Mouse (Mus musculus): ENCODE data around the gene Lhfpl5. TPM values are rescaled to one million over a fixed set of nuclear protein-coding genes. Genes with fewer than 3 reads are reported as not detected.
"Not testable (repeated sequence)": the region's sequence is repeated elsewhere in the genome, so short reads cannot be mapped to it uniquely, and the experiment has no call there.

Gene Lhfpl5
- polyA plus RNA-seq, 1 experiment from 2014 or later: 1.2 TPM

DNA sequence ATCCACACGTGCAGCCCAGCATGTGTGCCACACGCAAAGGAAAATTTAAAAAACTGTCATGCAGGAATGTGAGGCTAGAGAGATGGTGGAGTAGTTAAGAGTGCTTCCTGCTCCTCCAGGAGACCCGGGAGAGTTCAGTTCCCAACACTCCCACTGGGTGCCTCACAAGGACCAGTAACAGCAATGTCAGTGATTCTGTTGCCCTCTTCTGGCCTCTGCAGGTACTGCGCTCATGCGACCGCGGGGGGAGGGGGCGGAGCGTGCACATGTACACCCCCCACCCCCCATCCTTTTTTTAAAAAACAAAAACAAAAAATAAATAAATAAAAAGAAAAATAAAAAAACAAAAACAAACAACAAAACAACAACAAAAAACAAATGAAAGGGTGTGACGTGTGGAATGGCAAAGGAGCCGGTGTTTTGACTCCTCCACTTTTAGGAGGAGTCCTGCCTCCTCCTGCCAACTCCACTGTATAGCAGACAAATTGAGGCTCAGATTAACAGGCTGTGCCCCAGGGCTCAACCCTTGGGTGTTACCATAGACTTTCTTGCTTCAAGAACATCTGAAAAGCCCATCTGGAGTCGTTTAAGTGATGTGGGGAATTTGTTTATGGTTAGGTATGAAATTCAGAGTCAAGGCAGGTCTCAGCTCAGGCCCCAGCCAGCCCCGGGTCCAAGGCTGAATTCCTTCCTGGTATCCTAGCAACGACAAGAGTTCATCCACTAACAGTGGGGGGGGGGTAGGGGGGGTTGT is 22.2 kb upstream of the Lhfpl5 start:
- 8% methylated on average over 14 of the region's 14 CpGs for WGBS
- DNase-seq (ENCODE audit: low spot score): peak; percentile 75
- no peak overlapping the region for H3K27ac ChIP-seq (replicated peaks)
- H3K27me3 ChIP-seq (ENCODE audit: low read depth, poor library complexity, severe bottlenecking): no peaks in the 10 kb centered on the region
- no peaks in the 10 kb centered on the region for H3K36me3 ChIP-seq
- H3K4me1 ChIP-seq: peaks cover 31% of the 10 kb centered on the region
- 0 out of 2 replicates have a peak overlapping the region, but pooled peaks have one; percentile 11 for H3K4me3 ChIP-seq
- H3K9me3 ChIP-seq (replicated peaks): no peaks in the 10 kb centered on the region

DNA sequence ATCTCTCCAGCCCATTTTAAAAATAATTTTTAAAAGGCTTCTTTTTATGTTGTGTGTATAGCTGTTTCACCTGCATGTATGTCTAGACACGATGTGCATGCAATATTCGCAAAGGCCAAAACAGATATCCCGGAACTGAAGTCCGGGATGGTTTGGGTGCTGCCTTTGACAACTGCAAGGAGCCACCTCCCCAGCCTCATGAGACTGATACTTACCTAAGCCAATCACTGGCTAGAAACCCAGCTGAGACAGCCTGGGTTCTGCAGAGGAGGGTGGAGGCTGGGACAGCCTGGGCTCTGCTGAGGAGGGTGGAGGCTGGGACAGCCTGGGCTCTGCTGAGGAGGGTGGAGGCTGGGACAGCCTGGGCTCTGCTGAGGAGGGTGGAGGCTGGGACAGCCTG is 21.4 kb upstream of the Lhfpl5 start:
- not testable (repeated sequence) for H3K27ac ChIP-seq (replicated peaks); DNase-seq (ENCODE audit: low spot score); H3K9me3 ChIP-seq (replicated peaks); H3K36me3 ChIP-seq; H3K27me3 ChIP-seq (ENCODE audit: low read depth, poor library complexity, severe bottlenecking); H3K4me3 ChIP-seq
- 93% methylated on average over 4 of the region's 4 CpGs for WGBS
- H3K4me1 ChIP-seq: peaks cover 31% of the 10 kb centered on the region

- WGBS: 68% methylated on average over 6 of the region's 6 CpGs
- Histone ChIP-seq H3K27me3 (ENCODE audit: low read depth, poor library complexity, severe bottlenecking) (no peaks in the 10 kb centered on the region), H3K36me3 (no peaks in the 10 kb centered on the region), H3K27ac (replicated peaks) (0 out of 2 replicates have a peak overlapping the region, but pooled peaks have one; percentile 38), H3K4me3 (no peak overlapping the region), H3K4me1 (peaks cover 35% of the 10 kb centered on the region), H3K9me3 (replicated peaks) (no peaks in the 10 kb centered on the region)
- no peak for DNase-seq (ENCODE audit: low spot score)
Measured at GRCm38 (mm10) chr17:28556635-28557396, 18.6 kb upstream of the Lhfpl5 start.

GRCm38 (mm10) chr17:28557772-28558171 is 17.7 kb upstream of the Lhfpl5 start:
- DNase-seq (ENCODE audit: low spot score): no peak
- no peaks in the 10 kb centered on the region for H3K27me3 ChIP-seq (ENCODE audit: low read depth, poor library complexity, severe bottlenecking)
- H3K27ac ChIP-seq (replicated peaks): no peak overlapping the region
- H3K4me3 ChIP-seq: no peak overlapping the region
- H3K36me3 ChIP-seq: no peaks in the 10 kb centered on the region
- WGBS: 81% methylated on average over 6 of the region's 6 CpGs
- no peaks in the 10 kb centered on the region for H3K9me3 ChIP-seq (replicated peaks)
- peaks cover 34% of the 10 kb centered on the region for H3K4me1 ChIP-seq

DNA sequence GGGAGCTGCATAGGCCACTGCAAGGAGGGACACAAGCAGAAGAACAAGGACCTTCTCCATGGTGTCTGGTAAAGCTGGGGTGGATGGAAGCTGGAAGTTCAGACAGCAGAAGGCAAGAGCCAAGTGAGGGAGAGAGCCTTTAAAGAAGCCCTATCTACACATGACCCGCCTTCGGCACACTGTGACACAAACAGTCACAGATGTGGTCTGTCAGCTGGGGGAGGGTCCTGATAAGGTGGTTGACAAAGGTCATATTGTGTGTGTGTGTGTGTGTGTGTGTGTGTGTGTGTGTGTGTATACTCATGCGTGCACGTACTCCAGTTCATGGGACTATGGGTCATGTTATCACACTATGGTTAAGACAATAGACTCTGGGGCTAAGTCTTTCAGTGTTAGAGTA is 14.8 kb upstream of the Lhfpl5 start, which contains the start of gene Clps:
Gene Clps (minus strand): TSS at position 169 of the 400 bp plus-strand sequence.
- Histone ChIP-seq H3K27me3 (ENCODE audit: low read depth, poor library complexity, severe bottlenecking) (no peaks in the 10 kb centered on the region), H3K36me3 (no peaks in the 10 kb centered on the region), H3K4me1 (peaks cover 23% of the 10 kb centered on the region), H3K9me3 (replicated peaks) (no peaks in the 10 kb centered on the region), H3K4me3 (no peak within 1 kb of the TSS), H3K27ac (replicated peaks) (no peak within 1 kb of the TSS)
- no peak for DNase-seq (ENCODE audit: low spot score)
- 90% methylated on average over 4 of the region's 4 CpGs for WGBS

DNA sequence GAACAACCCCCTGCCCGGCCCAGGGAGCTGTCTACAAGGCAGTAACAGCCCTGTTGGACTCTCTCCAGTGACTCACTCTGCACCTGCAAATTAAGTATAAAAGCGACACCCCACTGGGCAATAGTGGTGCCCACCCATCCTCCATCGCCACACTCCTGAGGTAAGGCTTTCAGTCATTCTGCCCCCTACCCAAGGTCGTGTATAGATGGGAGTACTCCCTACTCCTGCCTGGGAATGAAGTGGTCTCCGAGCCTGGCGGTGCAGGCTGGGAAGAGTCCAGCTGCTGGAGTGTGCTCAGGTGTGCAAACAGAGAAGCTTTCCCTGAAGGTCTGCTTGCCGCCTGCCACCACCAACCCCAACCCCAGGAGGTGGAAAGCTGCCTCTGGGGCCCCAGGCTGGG is 13.8 kb upstream of the Lhfpl5 start:
- WGBS: 67% methylated on average over 7 of the region's 7 CpGs
- Histone ChIP-seq H3K4me1 (peaks cover 13% of the 10 kb centered on the region), H3K27ac (replicated peaks) (no peak overlapping the region), H3K27me3 (ENCODE audit: low read depth, poor library complexity, severe bottlenecking) (no peaks in the 10 kb centered on the region), H3K36me3 (no peaks in the 10 kb centered on the region), H3K9me3 (replicated peaks) (no peaks in the 10 kb centered on the region), H3K4me3 (no peak overlapping the region)
- DNase-seq (ENCODE audit: low spot score): no peak

DNA sequence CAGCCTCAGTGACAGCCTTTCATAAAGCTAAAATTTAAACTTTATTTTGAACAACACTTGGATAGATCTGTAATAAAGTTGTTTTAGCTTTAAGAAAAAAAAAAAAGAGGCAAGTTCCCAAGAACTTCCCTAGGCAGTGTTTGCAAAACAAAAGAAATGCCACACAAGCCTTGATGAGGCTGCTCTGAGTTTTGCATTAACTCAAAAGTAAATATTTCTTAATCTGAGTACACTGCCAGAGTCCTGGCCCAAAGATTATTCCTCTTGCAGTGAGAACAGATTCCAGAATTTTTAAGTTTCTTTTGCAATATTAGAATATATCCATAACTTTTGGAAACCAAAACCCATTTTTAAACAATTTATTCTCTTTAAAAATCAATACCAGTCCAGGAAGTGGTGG is 10.3 kb upstream of the Lhfpl5 start:
- no peak for DNase-seq (ENCODE audit: low spot score)
- H3K4me3 ChIP-seq: no peak overlapping the region
- H3K36me3 ChIP-seq: no peaks in the 10 kb centered on the region
- no peaks in the 10 kb centered on the region for H3K9me3 ChIP-seq (replicated peaks)
- no peaks in the 10 kb centered on the region for H3K27me3 ChIP-seq (ENCODE audit: low read depth, poor library complexity, severe bottlenecking)
- 0 out of 2 replicates have a peak, but pooled peaks cover 8% of the 10 kb centered on the region for H3K4me1 ChIP-seq
- H3K27ac ChIP-seq (replicated peaks): no peak overlapping the region

DNA sequence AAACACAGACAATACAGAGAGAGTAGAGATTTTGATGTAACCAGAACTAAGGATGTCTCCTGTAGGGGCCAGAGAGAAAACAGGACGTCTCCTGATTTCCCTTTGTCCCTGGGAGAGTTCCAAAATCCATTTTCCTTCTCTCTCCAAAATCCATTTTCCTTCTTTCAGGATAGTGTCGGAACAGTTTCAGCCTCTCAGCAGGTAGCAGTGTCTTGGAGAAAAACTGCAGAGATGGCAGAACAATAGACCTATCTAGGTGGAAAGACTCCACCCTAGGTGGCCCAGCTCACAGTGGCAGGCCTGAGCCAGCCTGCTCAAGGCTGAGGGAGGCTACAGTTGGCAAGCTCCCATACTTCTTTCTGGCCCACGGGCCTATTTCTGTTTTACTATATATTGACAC is 7.9 kb upstream of the Lhfpl5 start:
- 21% methylated on average over 3 of the region's 3 CpGs for WGBS
- Histone ChIP-seq H3K4me1 (no peaks in the 10 kb centered on the region), H3K27me3 (ENCODE audit: low read depth, poor library complexity, severe bottlenecking) (no peaks in the 10 kb centered on the region), H3K4me3 (no peak overlapping the region), H3K27ac (replicated peaks) (no peak overlapping the region), H3K36me3 (no peaks in the 10 kb centered on the region), H3K9me3 (replicated peaks) (no peaks in the 10 kb centered on the region)
- DNase-seq (ENCODE audit: low spot score): no peak

GRCm38 (mm10) chr17:28571868-28572267 is 3.6 kb upstream of the Lhfpl5 start:
- H3K9me3 ChIP-seq (replicated peaks): no peaks in the 10 kb centered on the region
- no peaks in the 10 kb centered on the region for H3K27me3 ChIP-seq (ENCODE audit: low read depth, poor library complexity, severe bottlenecking)
- DNase-seq (ENCODE audit: low spot score): no peak
- peaks cover 11% of the 10 kb centered on the region for H3K4me1 ChIP-seq
- WGBS: 84% methylated on average over 3 of the region's 3 CpGs
- no peaks in the 10 kb centered on the region for H3K36me3 ChIP-seq
- no peak overlapping the region for H3K27ac ChIP-seq (replicated peaks)
- H3K4me3 ChIP-seq: no peak overlapping the region

DNA sequence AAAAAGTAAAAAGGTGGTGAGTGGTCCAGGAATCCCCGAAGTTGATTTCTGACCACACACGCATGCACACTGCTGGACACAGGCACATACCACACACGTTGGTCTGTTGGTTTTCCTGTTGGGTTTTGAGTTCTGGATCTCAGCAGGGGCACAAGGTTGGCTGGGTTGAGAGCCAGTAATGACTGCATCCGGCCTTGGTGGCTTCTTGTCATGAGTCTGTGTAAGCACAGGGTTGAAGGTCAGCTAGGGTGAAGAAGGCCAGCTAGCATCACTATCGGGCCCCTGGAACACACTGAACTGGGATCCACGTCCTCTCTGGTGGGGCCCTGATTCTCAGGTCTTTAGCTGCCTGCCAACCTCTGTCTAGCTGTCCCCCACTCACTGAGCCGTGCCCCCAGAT is 2.9 kb upstream of the Lhfpl5 start:
- no peak for DNase-seq (ENCODE audit: low spot score)
- no peaks in the 10 kb centered on the region for H3K9me3 ChIP-seq (replicated peaks)
- H3K27ac ChIP-seq (replicated peaks): no peak overlapping the region
- H3K4me3 ChIP-seq: no peak overlapping the region
- no peaks in the 10 kb centered on the region for H3K36me3 ChIP-seq
- peaks cover 11% of the 10 kb centered on the region for H3K4me1 ChIP-seq
- no peaks in the 10 kb centered on the region for H3K27me3 ChIP-seq (ENCODE audit: low read depth, poor library complexity, severe bottlenecking)
- 83% methylated on average over 7 of the region's 7 CpGs for WGBS

DNA sequence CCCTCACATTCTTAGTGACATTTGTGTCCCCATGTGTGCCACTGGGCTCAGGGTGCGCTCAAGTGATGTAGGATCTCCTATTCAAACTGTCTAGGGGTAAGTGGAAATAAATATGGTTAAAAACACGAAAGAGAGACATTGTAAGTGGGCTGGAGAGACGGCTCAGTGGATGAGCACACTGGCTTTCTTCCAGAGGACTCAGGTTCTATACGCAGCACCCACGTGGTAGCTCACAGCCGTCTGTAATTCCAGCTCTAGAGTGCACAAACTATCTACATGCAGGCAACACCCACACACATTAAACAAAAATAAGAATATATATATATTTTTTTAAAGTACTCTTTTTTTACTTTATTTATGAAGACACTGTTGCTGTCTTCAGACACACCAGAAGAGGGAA is 2.5 kb upstream of the Lhfpl5 start:
- Histone ChIP-seq H3K36me3 (no peaks in the 10 kb centered on the region), H3K9me3 (replicated peaks) (no peaks in the 10 kb centered on the region), H3K27ac (replicated peaks) (no peak overlapping the region), H3K27me3 (ENCODE audit: low read depth, poor library complexity, severe bottlenecking) (no peaks in the 10 kb centered on the region), H3K4me3 (no peak overlapping the region), H3K4me1 (peaks cover 11% of the 10 kb centered on the region)
- no peak for DNase-seq (ENCODE audit: low spot score)
- WGBS: 89% methylated on average over 6 of the region's 6 CpGs

DNA sequence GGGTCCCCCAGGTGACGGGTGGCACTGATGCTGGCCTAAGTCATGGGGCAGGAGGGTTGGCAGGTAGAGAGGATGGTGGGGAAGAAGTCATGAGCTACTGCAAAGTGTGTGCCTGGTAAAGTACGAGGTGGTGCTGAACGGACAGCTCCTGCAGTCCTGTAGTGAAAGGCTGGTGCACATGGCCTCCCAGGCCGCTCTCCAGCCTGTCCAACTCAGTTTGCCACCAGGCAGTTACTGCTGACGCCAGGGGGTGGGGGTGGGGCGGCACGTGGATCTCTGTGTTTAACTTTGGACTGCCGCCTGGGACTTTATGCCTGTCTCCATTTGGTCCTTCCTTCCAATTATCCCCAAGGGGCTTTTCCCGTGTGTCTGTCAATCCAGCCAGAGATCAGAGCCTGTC is 5.0 kb downstream of the Lhfpl5 start:
- no peak overlapping the region for H3K27ac ChIP-seq (replicated peaks)
- WGBS: 9% methylated on average over 9 of the region's 9 CpGs
- no peaks in the 10 kb centered on the region for H3K9me3 ChIP-seq (replicated peaks)
- no peaks in the 10 kb centered on the region for H3K36me3 ChIP-seq
- H3K4me1 ChIP-seq: peaks cover 12% of the 10 kb centered on the region
- no peaks in the 10 kb centered on the region for H3K27me3 ChIP-seq (ENCODE audit: low read depth, poor library complexity, severe bottlenecking)
- peak; percentile 66 for DNase-seq (ENCODE audit: low spot score)
- H3K4me3 ChIP-seq: no peak overlapping the region

- WGBS: 55% methylated on average over 2 of the region's 2 CpGs
- H3K36me3 ChIP-seq: no peaks in the 10 kb centered on the region; the same call in 1 of the 2 replicates
- H3K27ac ChIP-seq (replicated peaks): no peak overlapping the region
- DNase-seq (ENCODE audit: low spot score): no peak
- H3K4me3 ChIP-seq: no peak overlapping the region
- H3K27me3 ChIP-seq (ENCODE audit: low read depth, poor library complexity, severe bottlenecking): no peaks in the 10 kb centered on the region
- H3K9me3 ChIP-seq (replicated peaks): no peaks in the 10 kb centered on the region
- peaks cover 5% of the 10 kb centered on the region for H3K4me1 ChIP-seq
Measured at GRCm38 (mm10) chr17:28581056-28581455, 5.6 kb downstream of the Lhfpl5 start.

Data from midbrain, embryonic 10.5 days (tissue).